Mouse (Mus musculus) spleen, postnatal 10 days (tissue): ENCODE measurements around the gene Xxylt1.

Experiments
- DNase-seq, 2 experiments: peaks; one replicate each; pipeline ENCODE4 v3.0.0; 2021 to 2022; ENCODE audit warnings: low spot score in 2 of 2

Xxylt1 gene

GRCm38 (mm10) chr16:30918866-30919265 is 162.4 kb downstream of the Xxylt1 start:
- DNase-seq, result no peak

GRCm38 (mm10) chr16:30916931-30917330 is 164.3 kb downstream of the Xxylt1 start:
- DNase-seq, result no peak

GRCm38 (mm10) chr16:30915611-30916220 is 165.5 kb downstream of the Xxylt1 start:
- DNase-seq, result no peak
